Mouse (Mus musculus): Measurements from ENCODE around the gene Gm4450.
"Not testable (repeated sequence)": the region's sequence is repeated elsewhere in the genome, so short reads cannot be mapped to it uniquely, and the experiment has no call there.

Gene Gm4450

GRCm38 (mm10) chr3:98457026-98457425, at the start of gene Gm4450:
Gm4450 (minus strand) TSS chr3:98457126.
- not testable (repeated sequence) for DNase-seq

DNA sequence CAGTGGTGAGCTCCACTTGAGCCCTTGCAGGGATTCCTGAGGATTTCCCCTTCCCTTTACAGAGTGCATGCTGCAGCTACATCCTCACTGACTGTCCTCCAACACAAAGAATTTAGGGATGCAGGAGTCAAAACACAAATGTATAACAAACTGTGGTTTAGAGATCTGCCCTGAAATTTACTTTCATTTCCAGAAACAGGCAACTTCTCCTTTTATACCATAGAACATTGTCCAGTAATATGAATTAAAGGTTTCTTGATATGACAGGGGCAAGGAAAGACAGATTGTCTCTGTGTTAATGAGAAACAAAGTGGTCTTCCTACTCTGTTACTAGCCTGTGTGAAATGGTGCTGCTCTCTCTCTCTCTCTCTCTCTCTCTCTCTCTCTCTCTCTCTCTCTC, 40.5 kb upstream of the Gm4450 start:
- DNase-seq, result not testable (repeated sequence)

- not testable (repeated sequence) for DNase-seq
Observed at GRCm38 (mm10) chr3:98496762-98497161, 39.8 kb upstream of the Gm4450 start.

- DNase-seq, result not testable (repeated sequence)
Observed at GRCm38 (mm10) chr3:98495055-98495454, 38.1 kb upstream of the Gm4450 start.

DNA sequence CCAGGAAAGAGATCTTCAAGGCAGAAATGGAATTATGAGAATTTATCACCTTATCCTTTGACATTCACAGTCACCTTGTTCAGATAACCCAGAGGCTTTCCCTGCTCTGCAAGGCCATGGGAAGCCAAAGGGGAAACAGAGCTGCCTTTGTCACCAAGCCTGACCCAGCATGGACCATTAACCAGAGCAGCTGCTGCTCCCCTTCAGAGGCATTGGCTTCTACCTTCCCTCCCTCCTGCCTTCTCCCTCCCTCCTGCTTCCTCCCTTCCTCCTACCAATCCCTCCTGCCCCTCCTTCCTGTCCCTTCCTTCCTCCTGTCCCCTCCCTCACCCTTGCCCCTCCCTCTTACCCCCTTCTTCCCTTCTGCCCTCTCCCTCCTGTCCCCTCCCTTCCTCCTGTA, 37.3 kb upstream of the Gm4450 start:
- not testable (repeated sequence) for DNase-seq

DNA sequence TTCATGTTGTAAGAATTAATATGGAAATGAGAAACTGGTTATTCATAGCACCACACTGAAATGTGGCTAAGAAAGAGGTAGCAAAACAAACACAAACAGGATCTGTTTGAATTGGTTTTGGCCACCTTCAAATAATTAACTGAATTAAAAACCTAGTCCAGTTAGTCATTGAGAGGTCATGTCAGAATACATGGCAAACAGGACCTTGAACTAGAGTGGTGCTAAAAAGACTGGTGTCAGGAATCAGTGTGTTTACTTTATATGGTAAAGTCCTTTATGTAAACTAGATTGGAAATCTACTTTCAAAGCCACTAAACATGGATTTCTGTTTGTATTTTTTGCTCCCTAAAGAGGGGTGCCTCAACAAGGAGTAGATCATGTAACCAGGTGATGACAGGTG, 14.6 kb upstream of the Gm4450 start:
- not testable (repeated sequence) for DNase-seq

GRCm38 (mm10) chr3:98471057-98471456, 14.1 kb upstream of the Gm4450 start:
- not testable (repeated sequence) for DNase-seq

DNA sequence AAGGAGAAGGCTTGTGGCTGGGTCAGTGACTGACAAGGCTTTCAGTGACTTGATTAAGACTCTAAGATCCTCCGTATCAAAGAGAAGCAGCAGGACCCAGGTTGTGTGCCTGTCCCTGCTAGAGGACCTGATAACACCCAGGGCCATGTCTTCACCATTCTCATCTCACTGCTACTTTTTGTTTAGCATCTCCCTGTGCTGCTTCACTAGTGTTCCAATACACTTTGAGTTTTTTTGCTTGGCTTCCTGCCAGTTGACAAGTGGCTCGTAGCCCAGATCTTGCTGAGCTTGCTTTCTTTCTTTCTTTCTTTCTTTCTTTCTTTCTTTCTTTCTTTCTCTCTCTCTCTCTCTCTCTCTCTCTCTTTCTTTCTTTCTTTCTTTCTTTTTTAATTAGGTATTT, 12.4 kb upstream of the Gm4450 start:
- DNase-seq, result not testable (repeated sequence)

GRCm38 (mm10) chr3:98453786-98454185, 3.1 kb downstream of the Gm4450 start:
- not testable (repeated sequence) for DNase-seq

DNA sequence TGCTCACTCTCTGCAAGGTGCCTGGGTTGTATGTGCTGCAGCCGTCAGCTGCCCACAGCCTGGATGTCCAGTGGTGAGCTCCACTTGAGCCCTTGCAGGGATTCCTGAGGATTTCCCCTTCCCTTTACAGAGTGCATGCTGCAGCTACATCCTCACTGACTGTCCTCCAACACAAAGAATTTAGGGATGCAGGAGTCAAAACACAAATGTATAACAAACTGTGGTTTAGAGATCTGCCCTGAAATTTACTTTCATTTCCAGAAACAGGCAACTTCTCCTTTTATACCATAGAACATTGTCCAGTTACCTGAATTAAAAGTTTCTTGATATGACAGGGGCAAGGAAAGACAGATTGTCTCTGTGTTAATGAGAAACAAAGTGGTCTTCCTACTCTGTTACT, 13.0 kb downstream of the Gm4450 start:
- DNase-seq, result not testable (repeated sequence)

GRCm38 (mm10) chr3:98443149-98443779, 13.7 kb downstream of the Gm4450 start:
- DNase-seq, result not testable (repeated sequence)

DNA sequence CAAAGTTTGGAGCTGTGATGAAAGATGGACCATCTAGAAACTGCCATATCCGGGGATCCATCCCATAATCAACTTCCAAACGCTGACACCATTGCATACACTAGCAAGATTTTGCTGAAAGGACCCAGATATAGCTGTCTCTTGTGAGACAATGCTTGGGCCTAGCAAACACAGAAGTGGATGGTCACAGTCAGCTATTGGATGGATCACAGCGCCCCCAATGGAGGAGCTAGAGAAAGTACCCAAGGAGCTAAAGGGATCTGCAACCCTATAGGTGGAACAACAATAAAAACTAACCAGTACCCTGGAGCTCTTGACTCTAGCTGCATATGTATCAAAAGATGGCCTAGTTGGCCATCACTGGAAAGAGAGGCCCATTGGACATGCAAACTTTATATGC, 14.7 kb downstream of the Gm4450 start:
- DNase-seq, result not testable (repeated sequence)

DNA sequence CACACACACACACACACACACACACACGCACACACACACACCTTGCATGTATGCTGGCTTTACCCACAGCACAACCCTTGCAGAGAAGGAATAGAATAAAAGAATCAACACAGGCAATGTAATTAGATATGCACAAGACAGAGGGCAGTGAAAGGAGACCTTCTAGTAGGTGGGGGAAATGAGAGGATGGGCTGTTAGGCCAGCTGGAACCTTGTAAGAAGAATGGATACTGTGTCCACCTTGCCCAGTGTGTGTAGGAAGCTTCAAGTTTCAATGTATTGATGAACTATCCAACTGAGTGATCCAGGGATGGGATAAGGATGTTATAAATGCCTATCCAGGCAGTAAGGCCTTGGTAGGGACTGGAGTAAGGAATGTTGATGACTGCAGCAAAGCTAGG, 21.9 kb downstream of the Gm4450 start:
- DNase-seq, result no peak

- DNase-seq, result no peak
Observed at GRCm38 (mm10) chr3:98434088-98434816, 22.7 kb downstream of the Gm4450 start.

GRCm38 (mm10) chr3:98428928-98429525, 27.9 kb downstream of the Gm4450 start:
- DNase-seq, result no peak

- no peak for DNase-seq
Observed at GRCm38 (mm10) chr3:98428449-98428775, 28.5 kb downstream of the Gm4450 start.

DNA sequence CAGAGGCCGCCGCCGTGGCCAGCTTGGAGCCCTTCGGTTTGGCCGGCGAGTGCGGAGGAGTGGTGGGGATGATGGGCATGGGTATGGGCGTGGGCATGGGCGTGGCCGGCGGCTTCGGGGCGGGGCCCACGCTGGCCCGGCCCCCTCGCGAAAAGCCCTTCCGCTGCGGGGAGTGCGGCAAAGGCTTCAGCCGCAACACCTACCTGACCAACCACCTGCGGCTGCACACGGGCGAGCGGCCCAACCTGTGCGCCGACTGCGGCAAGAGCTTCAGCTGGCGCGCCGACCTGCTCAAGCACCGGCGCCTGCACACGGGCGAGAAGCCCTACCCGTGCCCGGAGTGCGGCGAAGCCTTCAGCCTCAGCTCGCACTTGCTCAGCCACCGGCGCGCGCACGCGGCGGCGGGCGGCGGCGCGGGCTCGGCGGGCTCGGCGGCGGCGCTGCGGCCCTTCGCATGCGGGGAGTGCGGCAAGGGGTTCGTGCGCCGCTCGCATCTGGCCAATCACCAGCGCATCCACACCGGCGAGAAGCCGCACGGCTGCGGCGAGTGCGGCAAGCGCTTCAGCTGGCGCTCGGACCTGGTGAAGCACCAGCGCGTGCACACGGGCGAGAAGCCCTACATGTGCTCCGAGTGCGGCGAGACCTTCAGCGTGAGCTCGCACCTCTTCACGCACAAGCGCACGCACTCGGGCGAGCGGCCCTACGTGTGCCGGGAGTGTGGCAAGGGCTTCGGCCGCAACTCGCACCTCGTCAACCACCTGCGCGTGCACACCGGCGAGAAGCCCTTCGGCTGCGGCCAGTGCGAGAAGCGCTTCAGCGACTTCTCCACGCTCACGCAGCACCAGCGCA, 29.1 kb downstream of the Gm4450 start:
- peak; percentile 71 for DNase-seq

DNA sequence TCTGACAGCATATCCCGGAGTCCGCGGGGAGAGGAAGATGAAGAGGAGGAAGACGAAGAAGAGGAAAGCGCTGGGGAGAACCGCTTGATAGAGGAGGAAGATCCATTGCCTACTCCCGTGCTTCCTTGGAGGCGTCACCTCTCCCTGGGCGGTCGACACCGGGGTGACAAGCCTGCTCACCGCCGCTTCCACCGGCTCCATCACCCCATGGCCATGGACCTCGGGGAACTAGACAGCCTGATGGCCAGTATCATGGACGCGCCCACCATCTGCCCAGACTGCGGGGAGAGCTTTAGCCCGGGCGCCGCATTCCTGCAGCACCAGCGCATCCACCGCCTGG, 29.7 kb downstream of the Gm4450 start:
- no peak for DNase-seq

GRCm38 (mm10) chr3:98426749-98427148, 30.2 kb downstream of the Gm4450 start:
- no peak for DNase-seq

- no peak for DNase-seq
Observed at GRCm38 (mm10) chr3:98422926-98423325, 34.0 kb downstream of the Gm4450 start.

GRCm38 (mm10) chr3:98419786-98420070, 37.2 kb downstream of the Gm4450 start:
- DNase-seq, result no peak

- no peak for DNase-seq
Observed at GRCm38 (mm10) chr3:98418991-98419785, 37.7 kb downstream of the Gm4450 start.

DNA sequence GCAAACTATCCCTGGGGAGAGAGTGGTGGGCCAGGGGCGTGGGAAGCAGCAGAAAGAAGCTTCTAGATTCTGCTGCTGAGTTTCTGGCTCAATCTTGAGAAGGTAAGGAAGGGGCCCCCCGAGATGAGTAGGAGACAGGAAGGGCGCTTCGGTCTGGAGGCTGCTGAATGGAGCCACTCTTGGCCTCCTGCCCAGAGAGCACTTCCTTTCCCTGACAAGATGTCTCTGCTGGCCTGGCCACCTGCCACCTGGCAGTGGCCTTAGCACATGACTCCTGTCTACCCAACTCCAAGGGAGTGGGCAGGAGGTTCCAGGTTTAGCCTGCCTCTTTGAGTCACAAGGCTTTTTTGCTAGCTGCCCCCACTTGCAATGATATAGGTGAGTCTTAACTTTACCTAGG, 39.6 kb downstream of the Gm4450 start:
- DNase-seq, result peak; percentile 95
